Mouse (Mus musculus) lung, postnatal 0 days (tissue): ENCODE measurements at regions not wholly inside any gene's neighbourhood (a gene's known extent, or its start where the extent isn't known, plus 50 kb on each side); places are given as distances from the start of the nearest gene placed in this dataset.

Experiments used
- ATAC-seq: fragments of 200-750 bp; cut with Nextera tagmentation; 2 replicates; pipeline ENCODE4 v1.8.0; 2017; ENCODE audit warnings: moderate library complexity
- DNase-seq: peaks from one replicate; pipeline ENCODE4 v3.0.0-alpha.2; 2016; ENCODE audit warnings: low spot score
- H3K27ac ChIP-seq: fragments of 300-500 bp; sonication (generic); 2 replicates; pipeline ENCODE4 v1.5.1; 2014; ENCODE audit warnings: antibody characterized with exemption, mild to moderate bottlenecking, low read length, mixed read lengths
- H3K27me3 ChIP-seq: fragments of 300-500 bp; sonication (generic); replicated peaks from 2 replicates; pipeline ENCODE4 v1.6.1; 2014; ENCODE audit warnings: low read length, mixed read lengths; ENCODE audit not compliant: insufficient read depth
- H3K36me3 ChIP-seq: fragments of 300-500 bp; sonication (generic); 2 replicates; pipeline ENCODE4 v1.6.1; 2014; ENCODE audit warnings: low read length, mixed read lengths; ENCODE audit not compliant: insufficient read depth
- H3K4me1 ChIP-seq: fragments of 300-500 bp; sonication (generic); 2 replicates; pipeline ENCODE4 v1.6.1; 2014; ENCODE audit warnings: antibody characterized with exemption, low read depth, low read length, mixed read lengths; ENCODE audit not compliant: insufficient read depth
- H3K4me2 ChIP-seq: fragments of 300-500 bp; sonication (generic); replicated peaks from 2 replicates; pipeline ENCODE4 v1.6.1; 2014; ENCODE audit warnings: low read depth, mild to moderate bottlenecking, low read length, moderate library complexity, mixed read lengths
- H3K4me3 ChIP-seq: fragments of 300-500 bp; sonication (generic); 2 replicates; pipeline ENCODE4 v1.5.1; 2014; ENCODE audit warnings: low read depth, low read length
- H3K9ac ChIP-seq: fragments of 300-500 bp; sonication (generic); replicated peaks from 2 replicates; pipeline ENCODE4 v1.6.1; 2014; ENCODE audit warnings: low read depth, mild to moderate bottlenecking
- H3K9me3 ChIP-seq: fragments of 300-500 bp; sonication (generic); 2 replicates; pipeline ENCODE4 v1.6.1; 2016; ENCODE audit warnings: low read length, mixed read lengths
- CTCF ChIP-seq: IDR thresholded peaks from 2 replicates; pipeline ENCODE4 v1.5.1; 2016; ENCODE audit warnings: antibody characterized with exemption, mild to moderate bottlenecking
- EP300 ChIP-seq: IDR thresholded peaks from 2 replicates; pipeline ENCODE4 v1.6.1; 2016; ENCODE audit warnings: antibody characterized with exemption, mild to moderate bottlenecking, control low read depth
- WGBS: fragments of 180-500 bp; shearing (Covaris S2); extraction: QIAGEN DNeasy Blood & Tissue Kit; methylation state at CpG from one replicate; pipeline ENCODE4 v1.1.7; 2014; 5-methylcytosine and 5-hydroxymethylcytosine counted together

DNA sequence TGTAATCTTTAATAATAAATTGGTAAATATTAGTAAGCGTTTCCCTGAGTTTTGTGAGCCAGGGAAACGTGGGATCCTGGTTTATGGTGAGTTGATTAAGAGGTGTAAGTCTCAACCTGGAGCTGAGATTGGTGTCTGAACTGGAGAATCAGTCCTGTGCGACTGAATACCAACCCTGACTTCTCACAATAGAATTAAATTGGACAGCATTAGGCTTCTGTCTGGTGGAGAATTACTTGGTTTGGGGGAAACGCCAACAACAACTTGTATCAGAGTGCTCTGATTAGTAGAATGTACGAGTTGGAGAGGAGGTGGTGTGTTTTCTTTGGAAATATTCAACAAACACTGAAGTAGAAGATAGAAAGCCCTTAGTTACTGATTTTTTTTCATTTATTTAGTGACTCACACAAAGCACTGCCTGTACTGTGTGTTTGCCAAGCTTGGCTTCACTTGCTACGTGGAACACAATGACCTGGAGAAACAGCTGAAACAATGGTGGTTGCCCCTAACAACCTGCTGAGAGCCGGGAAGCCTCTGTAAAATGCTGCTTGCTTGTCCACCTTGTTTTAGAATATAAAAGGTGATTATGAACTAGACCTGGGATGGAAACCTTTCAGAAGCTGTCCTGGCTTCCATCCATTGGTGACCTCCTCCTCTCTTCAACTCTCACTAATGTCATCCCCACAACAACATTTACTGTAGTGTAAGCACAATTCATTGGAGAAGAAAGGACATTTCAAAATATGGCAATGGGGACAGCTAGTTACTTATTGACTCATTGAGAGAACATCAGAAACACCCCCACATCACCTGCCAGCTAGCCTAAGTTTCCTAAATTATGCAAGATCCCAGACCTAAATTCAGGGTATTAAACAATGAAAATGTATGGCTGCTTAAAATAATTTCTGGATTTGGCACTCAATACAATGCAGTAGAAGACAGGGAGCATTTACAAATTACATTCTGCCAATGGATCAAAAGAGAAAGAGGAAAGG lies 597.5 kb downstream of the Stpg2 start:
- no peak for TF ChIP-seq EP300
- TF ChIP-seq CTCF = no peak
- no peak overlapping the region for H3K4me3 ChIP-seq
- peak; percentile 6 for DNase-seq
- H3K9me3 ChIP-seq = no peaks in the 10 kb centered on the region
- ATAC-seq = peak; percentile 41
- no peak overlapping the region for H3K4me2 ChIP-seq
- no peak overlapping the region for H3K27ac ChIP-seq
- no peak overlapping the region for H3K9ac ChIP-seq
- no peaks in the 10 kb centered on the region for H3K4me1 ChIP-seq
- H3K27me3 ChIP-seq = no peaks in the 10 kb centered on the region
- no peaks in the 10 kb centered on the region for H3K36me3 ChIP-seq
- WGBS = 58% methylated on average over 7 of the region's 7 CpGs

DNA sequence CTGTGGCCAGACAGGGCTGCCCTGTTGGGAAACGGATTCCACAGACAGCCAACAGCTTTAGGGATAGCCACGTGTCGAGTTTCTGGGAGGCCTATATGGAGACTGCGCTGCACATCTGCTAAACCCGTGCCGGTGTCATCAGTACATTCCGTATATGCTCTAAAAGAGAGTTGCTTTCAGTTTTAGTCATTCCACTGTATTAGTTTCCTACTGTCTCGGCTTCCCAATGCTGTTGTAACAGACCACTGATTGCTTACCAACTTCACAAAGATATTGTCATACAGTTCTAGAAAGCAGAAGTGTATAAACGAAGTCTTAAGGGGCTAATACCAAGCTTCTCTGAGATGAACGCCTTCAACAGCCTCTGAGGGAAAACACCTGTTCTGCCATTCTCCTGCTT lies 622.5 kb downstream of the Stpg2 start:
- H3K4me1 ChIP-seq = no peaks in the 10 kb centered on the region
- no peak for DNase-seq
- no peak overlapping the region for H3K27ac ChIP-seq
- TF ChIP-seq CTCF (no peak), EP300 (no peak)
- no peaks in the 10 kb centered on the region for H3K9me3 ChIP-seq
- 69% methylated on average over 10 of the region's 10 CpGs for WGBS
- H3K27me3 ChIP-seq = no peaks in the 10 kb centered on the region
- H3K9ac ChIP-seq = no peak overlapping the region
- no peak for ATAC-seq
- H3K36me3 ChIP-seq = no peaks in the 10 kb centered on the region
- H3K4me2 ChIP-seq = no peak overlapping the region
- no peak overlapping the region for H3K4me3 ChIP-seq

DNA sequence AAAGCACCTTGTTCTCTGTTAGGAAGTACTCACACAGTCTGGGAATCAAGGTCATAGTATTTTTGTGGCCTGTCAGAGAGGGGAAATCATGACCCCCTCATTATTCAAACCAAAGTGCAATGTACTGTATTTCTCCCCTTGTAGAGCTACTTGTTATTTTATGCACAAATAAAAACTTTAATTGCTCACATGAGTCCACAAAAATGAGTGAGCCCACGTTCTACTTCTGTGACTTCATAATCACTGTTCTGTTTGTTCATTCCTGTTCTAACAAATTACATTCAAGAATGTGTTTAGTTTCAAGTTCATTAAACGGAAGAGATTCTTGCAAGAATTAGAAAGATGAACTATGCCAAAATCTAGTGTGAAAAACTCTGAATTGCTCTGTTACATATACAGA lies 623.1 kb downstream of the Stpg2 start:
- H3K4me2 ChIP-seq = no peak overlapping the region
- H3K9me3 ChIP-seq = no peaks in the 10 kb centered on the region
- H3K9ac ChIP-seq = no peak overlapping the region
- WGBS = 57% methylated on average over 2 of the region's 2 CpGs
- no peak for DNase-seq
- H3K36me3 ChIP-seq = no peaks in the 10 kb centered on the region
- H3K27ac ChIP-seq = no peak overlapping the region
- TF ChIP-seq EP300 = no peak
- TF ChIP-seq CTCF = no peak
- no peak overlapping the region for H3K4me3 ChIP-seq
- no peaks in the 10 kb centered on the region for H3K4me1 ChIP-seq
- no peaks in the 10 kb centered on the region for H3K27me3 ChIP-seq
- ATAC-seq = no peak

DNA sequence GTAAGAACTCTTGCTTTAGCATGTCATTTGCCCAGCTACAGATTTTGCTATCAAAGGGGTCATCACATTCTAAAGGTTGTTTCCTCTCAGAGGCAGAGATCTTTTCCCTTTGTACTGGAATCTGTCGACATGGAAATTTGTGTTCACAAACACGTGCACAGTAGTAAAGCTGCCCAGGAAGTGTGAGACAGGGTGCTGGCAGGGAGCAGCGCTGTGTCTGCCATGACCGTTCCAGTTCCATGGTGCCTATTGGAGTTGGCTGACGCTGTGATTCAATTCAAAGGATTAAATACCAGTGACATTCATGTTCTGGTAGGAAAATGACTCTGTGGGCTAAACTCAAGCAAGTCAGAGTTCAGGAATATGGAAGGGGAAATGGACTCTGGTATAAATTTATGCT lies 627.1 kb downstream of the Stpg2 start:
- Histone ChIP-seq H3K27ac (no peak overlapping the region), H3K4me2 (no peak overlapping the region), H3K36me3 (no peaks in the 10 kb centered on the region), H3K27me3 (no peaks in the 10 kb centered on the region), H3K9ac (no peak overlapping the region), H3K4me1 (no peaks in the 10 kb centered on the region), H3K9me3 (no peaks in the 10 kb centered on the region), H3K4me3 (no peak overlapping the region)
- no peak for DNase-seq
- TF ChIP-seq CTCF (no peak), EP300 (no peak)
- 66% methylated on average over 5 of the region's 5 CpGs for WGBS
- no peak for ATAC-seq

DNA sequence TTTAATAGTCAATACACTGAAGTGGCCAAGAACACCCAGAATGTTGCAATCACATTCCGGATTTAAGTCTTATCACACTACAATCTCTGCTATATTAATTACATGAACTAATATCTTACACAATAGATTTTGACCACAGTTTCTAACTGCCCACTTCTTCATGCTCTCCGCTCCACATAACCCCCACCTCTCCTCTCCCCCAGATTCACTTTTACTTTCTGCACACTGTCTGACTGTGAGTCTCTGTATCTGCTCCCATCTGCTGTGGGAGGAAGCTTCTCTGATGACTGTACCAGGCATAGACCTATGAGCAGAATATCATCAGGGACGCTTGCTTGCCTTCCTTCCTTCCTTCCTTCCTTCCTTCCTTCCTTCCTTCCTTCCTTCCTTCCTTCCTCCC lies 636.5 kb downstream of the Stpg2 start:
- WGBS = 61% methylated on average over 3 of the region's 3 CpGs
- H3K36me3 ChIP-seq = no peaks in the 10 kb centered on the region

DNA sequence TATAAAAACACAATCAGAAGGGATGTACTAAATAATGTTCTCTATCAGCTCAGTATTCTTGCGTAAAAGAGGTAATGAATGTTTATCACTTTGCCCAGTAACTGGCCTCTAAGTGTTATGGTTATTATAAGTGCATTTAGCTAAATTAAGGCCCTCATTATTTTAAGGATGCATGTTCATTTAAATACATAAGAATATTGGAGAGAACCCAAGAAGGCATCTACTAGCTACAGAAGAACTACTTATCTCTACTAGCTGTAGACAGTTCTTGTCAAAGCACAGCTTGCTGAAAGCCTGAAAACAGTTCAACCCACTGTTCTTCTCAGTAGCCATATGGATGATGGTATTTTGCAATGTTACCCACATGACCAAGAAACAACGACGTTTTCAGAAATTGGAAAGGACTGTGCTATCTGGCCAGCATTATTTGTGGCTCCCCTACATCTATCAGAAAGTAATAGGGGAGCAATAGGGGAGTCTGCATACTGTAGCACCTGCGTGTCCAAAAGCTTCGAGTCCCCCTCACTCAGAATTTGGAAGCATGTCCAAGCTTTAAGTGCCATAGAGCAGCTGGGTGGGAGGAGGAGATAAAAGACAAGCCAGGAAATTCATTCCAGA lies 637.6 kb downstream of the Stpg2 start:
- TF ChIP-seq CTCF (no peak), EP300 (no peak)
- ATAC-seq = no peak

More for the DNA sequence above, 636.5 kb downstream of the Stpg2 start:
- ATAC-seq = no peak
- Histone ChIP-seq H3K27me3 (no peaks in the 10 kb centered on the region), H3K9me3 (no peaks in the 10 kb centered on the region), H3K27ac (no peak overlapping the region), H3K4me1 (no peaks in the 10 kb centered on the region), H3K9ac (no peak overlapping the region), H3K4me3 (no peak overlapping the region), H3K4me2 (no peak overlapping the region)
- no peak for DNase-seq
- no peak for TF ChIP-seq CTCF
- TF ChIP-seq EP300 = no peak

More for the DNA sequence above, 637.6 kb downstream of the Stpg2 start:
- DNase-seq = no peak
- Histone ChIP-seq H3K27ac (no peak overlapping the region), H3K4me2 (no peak overlapping the region), H3K36me3 (no peaks in the 10 kb centered on the region), H3K4me3 (no peak overlapping the region), H3K27me3 (no peaks in the 10 kb centered on the region), H3K9me3 (no peaks in the 10 kb centered on the region), H3K4me1 (no peaks in the 10 kb centered on the region), H3K9ac (no peak overlapping the region)
- WGBS = 76% methylated on average over 5 of the region's 5 CpGs
